Mouse (Mus musculus): ENCODE data around the gene Jund. TPM values are rescaled to one million over a fixed set of nuclear protein-coding genes. Genes with fewer than 3 reads are reported as not detected.

Gene Jund
- polyA plus RNA-seq, 1 experiment, result 246 TPM

- no peak overlapping the region for H3ac ChIP-seq (ENCODE audit: control insufficient read depth, insufficient read length)
- TF ChIP-seq MYOD1 (IDR thresholded peaks at IDR 0.05; ENCODE audit: control insufficient read depth in 1 of 3, insufficient read length in 2 of 3, low read depth in 2 of 3) (no peak), CEBPB (IDR thresholded peaks at IDR 0.05; ENCODE audit: insufficient read depth, poor library complexity, severe bottlenecking) (no peak), TCF12 (IDR thresholded peaks at IDR 0.05; ENCODE audit: insufficient read depth, poor library complexity, severe bottlenecking) (no peak), USF1 (IDR thresholded peaks at IDR 0.05; ENCODE audit: low read depth) (no peak), MAX (IDR thresholded peaks at IDR 0.05; ENCODE audit: low read depth) (no peak), TCF3 (IDR thresholded peaks at IDR 0.05; ENCODE audit: insufficient read length, low read depth) (no peak), POLR2AphosphoS2 (IDR thresholded peaks at IDR 0.05; ENCODE audit: insufficient read length, low read depth) (no peak), REST (IDR thresholded peaks at IDR 0.05; ENCODE audit: insufficient read depth, insufficient read length) (no peak), MYOG (IDR thresholded peaks at IDR 0.05; ENCODE audit: control insufficient read depth in 1 of 3, insufficient read depth in 1 of 3, insufficient read length in 2 of 3, low read depth in 2 of 3) (no peak), E2F4 (IDR thresholded peaks at IDR 0.05; ENCODE audit: insufficient read depth) (no peak), POLR2A (IDR thresholded peaks at IDR 0.05; ENCODE audit: insufficient read length, low read depth) (no peak)
- H3K79me2 ChIP-seq (ENCODE audit: control insufficient read depth, insufficient read depth), result no peaks in the 10 kb centered on the region
- no peaks in the 10 kb centered on the region for H3K36me3 ChIP-seq (ENCODE audit: control insufficient read depth, insufficient read depth)
- H3K27me3 ChIP-seq (ENCODE audit: control insufficient read depth, insufficient read depth, insufficient read length), result no peaks in the 10 kb centered on the region
- no peak overlapping the region for H3K4me2 ChIP-seq (ENCODE audit: low read depth)
- H3K4me3 ChIP-seq, result no peak overlapping the region
Observed at GRCm38 (mm10) chr8:70720739-70721138, 22.0 kb downstream of the Jund start.

DNA sequence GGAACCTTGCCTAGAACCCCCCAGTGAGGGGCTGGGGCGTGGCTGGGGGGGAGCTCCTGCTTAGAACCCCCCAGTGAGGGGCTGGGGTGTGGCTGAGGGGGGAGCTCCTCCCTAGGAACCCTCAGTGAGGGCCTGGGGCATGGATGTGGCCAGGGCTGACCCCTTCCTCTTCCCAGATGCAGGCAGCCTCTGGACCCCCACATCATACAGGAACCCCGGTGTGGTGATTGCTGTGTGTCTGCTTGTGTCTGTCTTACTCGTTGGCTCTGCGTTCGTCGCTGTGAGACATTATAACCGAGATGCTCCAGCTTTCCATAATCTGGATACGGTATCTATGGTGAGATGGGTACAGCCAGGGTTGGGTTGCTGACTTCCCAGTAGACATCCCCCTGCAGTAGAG lies 22.9 kb downstream of the Jund start:
- no peak for TF ChIP-seq POLR2AphosphoS2 (IDR thresholded peaks at IDR 0.05; ENCODE audit: insufficient read length, low read depth)
- TF ChIP-seq USF1 (IDR thresholded peaks at IDR 0.05; ENCODE audit: low read depth), result no peak
- no peak for TF ChIP-seq MAX (IDR thresholded peaks at IDR 0.05; ENCODE audit: low read depth)
- no peak for TF ChIP-seq CEBPB (IDR thresholded peaks at IDR 0.05; ENCODE audit: insufficient read depth, poor library complexity, severe bottlenecking)
- no peak for TF ChIP-seq E2F4 (IDR thresholded peaks at IDR 0.05; ENCODE audit: insufficient read depth)
- TF ChIP-seq REST (IDR thresholded peaks at IDR 0.05; ENCODE audit: insufficient read depth, insufficient read length), result no peak
- no peak for TF ChIP-seq POLR2A (IDR thresholded peaks at IDR 0.05; ENCODE audit: insufficient read length, low read depth)
- no peak for TF ChIP-seq MYOG (IDR thresholded peaks at IDR 0.05; ENCODE audit: control insufficient read depth in 1 of 3, insufficient read depth in 1 of 3, insufficient read length in 2 of 3, low read depth in 2 of 3)
- no peak for TF ChIP-seq MYOD1 (IDR thresholded peaks at IDR 0.05; ENCODE audit: control insufficient read depth in 1 of 3, insufficient read length in 2 of 3, low read depth in 2 of 3)
- TF ChIP-seq TCF12 (IDR thresholded peaks at IDR 0.05; ENCODE audit: insufficient read depth, poor library complexity, severe bottlenecking), result no peak
- no peak for TF ChIP-seq SRF (IDR thresholded peaks at IDR 0.05; ENCODE audit: control insufficient read depth, insufficient read length, low read depth)
- no peak for TF ChIP-seq TCF3 (IDR thresholded peaks at IDR 0.05; ENCODE audit: insufficient read length, low read depth)
- H3K4me3 ChIP-seq, result no peak overlapping the region
- no peaks in the 10 kb centered on the region for H3K79me2 ChIP-seq (ENCODE audit: control insufficient read depth, insufficient read depth)
- no peaks in the 10 kb centered on the region for H3K36me3 ChIP-seq (ENCODE audit: control insufficient read depth, insufficient read depth)
- no peak overlapping the region for H3K4me2 ChIP-seq (ENCODE audit: low read depth)
- no peaks in the 10 kb centered on the region for H3K27me3 ChIP-seq (ENCODE audit: control insufficient read depth, insufficient read depth, insufficient read length)
- no peak overlapping the region for H3ac ChIP-seq (ENCODE audit: control insufficient read depth, insufficient read length)

GRCm38 (mm10) chr8:70723486-70724210 lies 24.9 kb downstream of the Jund start, which contains the start of gene Pde4c:
Gene Pde4c (plus strand): TSS chr8:70723720.
- TF ChIP-seq CEBPB (IDR thresholded peaks at IDR 0.05; ENCODE audit: insufficient read depth, poor library complexity, severe bottlenecking), result no peak
- TF ChIP-seq POLR2A (IDR thresholded peaks at IDR 0.05; ENCODE audit: insufficient read length, low read depth), result no peak
- TF ChIP-seq TCF3 (IDR thresholded peaks at IDR 0.05; ENCODE audit: insufficient read length, low read depth), result no peak
- TF ChIP-seq POLR2AphosphoS2 (IDR thresholded peaks at IDR 0.05; ENCODE audit: insufficient read length, low read depth), result no peak
- TF ChIP-seq USF1 (IDR thresholded peaks at IDR 0.05; ENCODE audit: low read depth), result no peak
- no peak for TF ChIP-seq SRF (IDR thresholded peaks at IDR 0.05; ENCODE audit: control insufficient read depth, insufficient read length, low read depth)
- TF ChIP-seq TCF12 (IDR thresholded peaks at IDR 0.05; ENCODE audit: insufficient read depth, poor library complexity, severe bottlenecking), result no peak
- no peak for TF ChIP-seq E2F4 (IDR thresholded peaks at IDR 0.05; ENCODE audit: insufficient read depth)
- TF ChIP-seq MYOD1 (IDR thresholded peaks at IDR 0.05; ENCODE audit: control insufficient read depth in 1 of 3, insufficient read length in 2 of 3, low read depth in 2 of 3), result no peak
- no peak for TF ChIP-seq MYOG (IDR thresholded peaks at IDR 0.05; ENCODE audit: control insufficient read depth in 1 of 3, insufficient read depth in 1 of 3, insufficient read length in 2 of 3, low read depth in 2 of 3)
- TF ChIP-seq REST (IDR thresholded peaks at IDR 0.05; ENCODE audit: insufficient read depth, insufficient read length), result no peak
- no peak for TF ChIP-seq MAX (IDR thresholded peaks at IDR 0.05; ENCODE audit: low read depth)
- Histone ChIP-seq H3ac (ENCODE audit: control insufficient read depth, insufficient read length) (no peak within 1 kb of the TSS), H3K27me3 (ENCODE audit: control insufficient read depth, insufficient read depth, insufficient read length) (no peaks in the 10 kb centered on the region)

DNA sequence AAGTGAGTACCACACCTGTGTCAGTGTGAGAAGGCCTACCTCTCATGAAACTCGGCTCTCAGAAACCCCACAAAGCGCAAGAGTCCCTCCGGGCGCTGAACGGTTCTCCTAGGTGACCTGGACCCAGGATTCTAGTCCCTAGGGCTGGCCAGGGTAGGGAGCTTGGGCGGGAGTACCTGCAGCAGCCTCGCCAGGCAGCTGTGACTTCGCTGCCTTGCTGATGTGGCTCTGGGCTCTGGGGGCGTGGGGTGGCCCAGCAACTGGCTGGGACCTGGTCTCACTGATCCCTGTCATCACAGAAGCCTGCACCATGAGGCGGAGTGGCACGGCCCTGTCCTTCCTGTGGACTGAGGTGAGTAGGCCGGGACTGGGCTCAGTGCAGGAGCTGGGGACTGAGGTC lies 25.5 kb downstream of the Jund start:
- Histone ChIP-seq H3K79me2 (ENCODE audit: control insufficient read depth, insufficient read depth) (no peaks in the 10 kb centered on the region), H3K4me2 (ENCODE audit: low read depth) (no peak overlapping the region), H3K36me3 (ENCODE audit: control insufficient read depth, insufficient read depth) (no peaks in the 10 kb centered on the region), H3ac (ENCODE audit: control insufficient read depth, insufficient read length) (no peak overlapping the region), H3K4me3 (no peak overlapping the region), H3K27me3 (ENCODE audit: control insufficient read depth, insufficient read depth, insufficient read length) (no peaks in the 10 kb centered on the region)
- TF ChIP-seq TCF12 (IDR thresholded peaks at IDR 0.05; ENCODE audit: insufficient read depth, poor library complexity, severe bottlenecking) (no peak), POLR2A (IDR thresholded peaks at IDR 0.05; ENCODE audit: insufficient read length, low read depth) (no peak), MAX (IDR thresholded peaks at IDR 0.05; ENCODE audit: low read depth) (no peak), TCF3 (IDR thresholded peaks at IDR 0.05; ENCODE audit: insufficient read length, low read depth) (no peak), POLR2AphosphoS2 (IDR thresholded peaks at IDR 0.05; ENCODE audit: insufficient read length, low read depth) (no peak), MYOD1 (IDR thresholded peaks at IDR 0.05; ENCODE audit: control insufficient read depth in 1 of 3, insufficient read length in 2 of 3, low read depth in 2 of 3) (no peak), REST (IDR thresholded peaks at IDR 0.05; ENCODE audit: insufficient read depth, insufficient read length) (no peak), MYOG (IDR thresholded peaks at IDR 0.05; ENCODE audit: control insufficient read depth in 1 of 3, insufficient read depth in 1 of 3, insufficient read length in 2 of 3, low read depth in 2 of 3) (no peak), CEBPB (IDR thresholded peaks at IDR 0.05; ENCODE audit: insufficient read depth, poor library complexity, severe bottlenecking) (no peak), E2F4 (IDR thresholded peaks at IDR 0.05; ENCODE audit: insufficient read depth) (no peak), SRF (IDR thresholded peaks at IDR 0.05; ENCODE audit: control insufficient read depth, insufficient read length, low read depth) (no peak), USF1 (IDR thresholded peaks at IDR 0.05; ENCODE audit: low read depth) (no peak)

More at GRCm38 (mm10) chr8:70723486-70724210, 24.9 kb downstream of the Jund start, which contains the start of gene Pde4c:
- Histone ChIP-seq H3K4me3 (no peak within 1 kb of the TSS), H3K4me2 (ENCODE audit: low read depth) (no peak within 1 kb of the TSS), H3K79me2 (ENCODE audit: control insufficient read depth, insufficient read depth) (no peaks in the 10 kb centered on the region), H3K36me3 (ENCODE audit: control insufficient read depth, insufficient read depth) (no peaks in the 10 kb centered on the region)
